Mouse (Mus musculus) T-cell, adult 66 days (primary cell): Measurements from ENCODE around the gene Acsm1. TPM values are rescaled to one million over a fixed set of nuclear protein-coding genes. Genes with fewer than 3 reads are reported as not detected.

ENCODE experiments used
- total RNA-seq, 2 experiments: library from RNA; stranded (reverse); gene quantifications; 3 replicates in 1 of 2; 4 replicates in 1 of 2; pipeline ENCODE4 v1.2.4; 2023

The Acsm1 gene
- total RNA-seq = not detected

GRCm38 (mm10) chr7:119606664-119607076, at the start of gene Acsm1:
Acsm1 (plus strand) TSS chr7:119607026.

DNA sequence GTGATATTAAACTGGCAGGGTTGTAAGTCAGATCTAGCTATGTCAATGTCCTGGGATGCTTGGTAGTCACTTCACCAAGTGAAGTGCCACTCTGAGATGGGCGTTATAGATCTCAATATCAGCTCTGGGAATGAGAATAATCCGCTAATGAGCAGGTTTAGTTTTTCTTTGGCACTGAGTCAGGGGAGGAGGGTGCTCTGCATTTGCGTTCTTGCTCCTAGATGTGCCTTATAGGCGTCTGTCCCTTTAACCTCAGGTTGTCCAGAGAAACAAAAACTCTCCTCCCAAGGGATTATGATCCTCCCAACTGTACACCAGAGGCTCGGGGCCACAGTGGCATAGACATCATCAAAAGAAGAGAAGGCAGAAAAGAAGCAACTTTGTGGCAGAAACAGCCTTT, 82.9 kb downstream of the Acsm1 start, which contains the start of gene Acsm4:
Gene Acsm4, plus strand, starts transcription at position 301 of the 400 bp plus-strand sequence.

Other genes starting within 250 kb of the Acsm1 start
- not detected for gene Gp2, start 147.7 kb upstream of the Acsm1 start, total RNA-seq
- not detected for gene Umod, start 127.7 kb upstream of the Acsm1 start, total RNA-seq
- not detected for gene Acsm5, start 87.6 kb upstream of the Acsm1 start, total RNA-seq
- not detected for gene Pdilt, start 83.5 kb upstream of the Acsm1 start, total RNA-seq
- not detected for gene Acsm2, start 52.7 kb upstream of the Acsm1 start, total RNA-seq
- gene Acsm4, start 83.0 kb downstream of the Acsm1 start, total RNA-seq = not detected
- gene Thumpd1, start 113.8 kb downstream of the Acsm1 start, total RNA-seq = 100 to 1,000 TPM; 104 to 106 TPM
- gene Acsm3, start 153.9 kb downstream of the Acsm1 start, total RNA-seq = not detected
- gene Rexo5, start 187.0 kb downstream of the Acsm1 start, total RNA-seq = 10 to 100 TPM; 69.4 to 69.6 TPM
- 1 to 10 TPM; 7.0 to 8.6 TPM for gene Eri2, start 187.0 kb downstream of the Acsm1 start, total RNA-seq